Mouse (Mus musculus) MEL (cell line): Measurements from ENCODE around the gene Acp2. TPM values are rescaled to one million over a fixed set of nuclear protein-coding genes. Genes with fewer than 3 reads are reported as not detected.

ENCODE experiments used
- DNase-seq: peaks from one replicate; pipeline ENCODE4 v3.0.0; 2011; ENCODE audit warnings: low read depth, low spot score
- H3K27ac ChIP-seq: 2 replicates; pipeline ENCODE4 v1.5.1; 2012; ENCODE audit warnings: low read depth, mild to moderate bottlenecking, control low read depth, low read length, moderate library complexity; ENCODE audit not compliant: control insufficient read depth
- H3K27me3 ChIP-seq, 2 experiments: fragments of 150-350 bp in 1 of 2; sonication (generic) in 1 of 2; 2 replicates each; pipeline ENCODE4 v1.6.1; 2012; ENCODE audit warnings: low read length in 2 of 2, mild to moderate bottlenecking in 2 of 2, improper control_type of control experiment in 1 of 2, moderate library complexity in 1 of 2; ENCODE audit not compliant: insufficient read depth in 2 of 2, control insufficient read depth in 1 of 2
- H3K36me3 ChIP-seq, 2 experiments: 2 replicates each; pipeline ENCODE4 v1.6.1; 2012 to 2014; ENCODE audit warnings: low read length in 2 of 2, improper control_type of control experiment in 1 of 2, inconsistent platforms in 1 of 2, mild to moderate bottlenecking in 1 of 2; ENCODE audit not compliant: insufficient read depth in 2 of 2, control insufficient read depth in 1 of 2
- H3K4me1 ChIP-seq, 2 experiments: fragments of 150-350 bp in 1 of 2; sonication (generic) in 1 of 2; 2 replicates each; pipeline ENCODE4 v1.6.1; 2012; ENCODE audit warnings: low read length in 2 of 2, improper control_type of control experiment in 1 of 2, mild to moderate bottlenecking in 1 of 2; ENCODE audit not compliant: insufficient read depth in 2 of 2, control insufficient read depth in 1 of 2
- H3K4me3 ChIP-seq, 2 experiments: fragments of 150-350 bp in 1 of 2; sonication (generic) in 1 of 2; 2 replicates each; pipeline ENCODE4 v1.5.1; 2012; ENCODE audit warnings: low read depth in 2 of 2, low read length in 2 of 2, mild to moderate bottlenecking in 2 of 2, moderate library complexity in 2 of 2, control low read depth in 1 of 2, improper control_type of control experiment in 1 of 2; ENCODE audit not compliant: control insufficient read depth in 1 of 2, insufficient read depth in 1 of 2
- H3K79me2 ChIP-seq: 2 replicates; pipeline ENCODE4 v1.6.1; 2012; ENCODE audit warnings: mild to moderate bottlenecking, low read length, moderate library complexity; ENCODE audit not compliant: control insufficient read depth, poor library complexity, insufficient read depth
- H3K9ac ChIP-seq: 2 replicates; pipeline ENCODE4 v1.6.1; 2012; ENCODE audit warnings: low read depth, mild to moderate bottlenecking, control low read depth, low read length, moderate library complexity; ENCODE audit not compliant: control insufficient read depth, poor library complexity, severe bottlenecking
- H3K9me3 ChIP-seq: fragments of 150-350 bp; sonication (generic); replicated peaks from 2 replicates; pipeline ENCODE4 v1.6.1; 2012; ENCODE audit warnings: mild to moderate bottlenecking, low read length, improper control_type of control experiment, moderate library complexity; ENCODE audit not compliant: insufficient read depth
- BHLHE40 ChIP-seq: IDR thresholded peaks from 2 replicates; pipeline ENCODE4 v1.6.1; 2012; ENCODE audit warnings: low read depth, mild to moderate bottlenecking, inconsistent platforms, low read length, improper control_type of control experiment, borderline replicate concordance
- CTCF ChIP-seq, 3 experiments: IDR thresholded peaks in 2 of 3; conservative IDR thresholded peaks in 1 of 3; 2 replicates each; pipeline ENCODE4 v1.5.1; 2011 to 2012; ENCODE audit warnings: low read length in 3 of 3, low read depth in 2 of 3, mild to moderate bottlenecking in 2 of 3, improper control_type of control experiment in 1 of 3, inconsistent platforms in 1 of 3, mixed read lengths in 1 of 3, moderate library complexity in 1 of 3; ENCODE audit not compliant: control insufficient read depth in 1 of 3, insufficient read depth in 1 of 3, poor library complexity in 1 of 3, severe bottlenecking in 1 of 3
- ELF1 ChIP-seq: IDR thresholded peaks from 2 replicates; pipeline ENCODE4 v1.6.1; 2014; ENCODE audit warnings: low read depth, mild to moderate bottlenecking, inconsistent platforms, low read length, improper control_type of control experiment, moderate library complexity
- EP300 ChIP-seq, 2 experiments: IDR thresholded peaks; 2 replicates each; pipeline ENCODE4 v1.6.1; 2011; ENCODE audit warnings: improper control_type of control experiment in 2 of 2, low read length in 2 of 2, low read depth in 1 of 2, mild to moderate bottlenecking in 1 of 2
- ETS1 ChIP-seq: IDR thresholded peaks from 2 replicates; pipeline ENCODE4 v1.6.1; 2012; ENCODE audit warnings: low read depth, mild to moderate bottlenecking, inconsistent platforms, low read length, improper control_type of control experiment, moderate library complexity
- GATA1 ChIP-seq: IDR thresholded peaks from 2 replicates; pipeline ENCODE4 v1.6.1; 2011; ENCODE audit warnings: low read depth, low read length, improper control_type of control experiment
- HCFC1 ChIP-seq: IDR thresholded peaks from 2 replicates; pipeline ENCODE4 v1.6.1; 2012; ENCODE audit warnings: low read depth, mild to moderate bottlenecking, inconsistent platforms, low read length, improper control_type of control experiment, moderate library complexity
- MAFK ChIP-seq: IDR thresholded peaks from 2 replicates; pipeline ENCODE4 v1.6.1; 2011; ENCODE audit warnings: low read depth, mild to moderate bottlenecking, low read length, improper control_type of control experiment, borderline replicate concordance
- MAZ ChIP-seq: IDR thresholded peaks from 2 replicates; pipeline ENCODE4 v1.6.1; 2012; ENCODE audit warnings: low read depth, mild to moderate bottlenecking, inconsistent platforms, low read length, improper control_type of control experiment
- MEF2A ChIP-seq: IDR thresholded peaks from 2 replicates; pipeline ENCODE4 v1.6.1; 2014; ENCODE audit warnings: low read depth, mild to moderate bottlenecking, inconsistent platforms, low read length, improper control_type of control experiment; ENCODE audit not compliant: poor library complexity, insufficient replicate concordance, severe bottlenecking; ENCODE audit errors: extremely low read depth
- POLR2A ChIP-seq, 2 experiments: IDR thresholded peaks; 2 replicates each; pipeline ENCODE4 v1.6.1; 2011 to 2012; ENCODE audit warnings: low read length in 2 of 2, mild to moderate bottlenecking in 2 of 2, control low read depth in 1 of 2, improper control_type of control experiment in 1 of 2, low read depth in 1 of 2, moderate library complexity in 1 of 2; ENCODE audit not compliant: control insufficient read depth in 1 of 2, insufficient read depth in 1 of 2, poor library complexity in 1 of 2
- POLR2AphosphoS2 ChIP-seq: IDR thresholded peaks from 2 replicates; pipeline ENCODE4 v1.6.1; 2011; ENCODE audit warnings: low read length, improper control_type of control experiment
- POLR2AphosphoS5 ChIP-seq: IDR thresholded peaks from 2 replicates; pipeline ENCODE4 v1.6.1; 2012; ENCODE audit warnings: low read depth, borderline replicate concordance, mild to moderate bottlenecking, inconsistent platforms, low read length, moderate library complexity, mixed read lengths
- RCOR1 ChIP-seq: IDR thresholded peaks from 2 replicates; pipeline ENCODE4 v1.6.1; 2012; ENCODE audit warnings: low read depth, mild to moderate bottlenecking, inconsistent platforms, low read length, improper control_type of control experiment
- SIN3A ChIP-seq: IDR thresholded peaks from 2 replicates; pipeline ENCODE4 v1.6.1; 2012; ENCODE audit warnings: low read length, improper control_type of control experiment, inconsistent platforms
- TAL1 ChIP-seq: IDR thresholded peaks from 2 replicates; pipeline ENCODE4 v1.6.1; 2012; ENCODE audit warnings: mild to moderate bottlenecking, inconsistent platforms, low read length, moderate library complexity, mixed read lengths
- TCF12 ChIP-seq: IDR thresholded peaks from 2 replicates; pipeline ENCODE4 v1.6.1; 2014; ENCODE audit warnings: low read depth, mild to moderate bottlenecking, inconsistent platforms, low read length, improper control_type of control experiment, moderate library complexity
- ZNF384 ChIP-seq: IDR thresholded peaks from 2 replicates; pipeline ENCODE4 v1.6.1; 2012; ENCODE audit warnings: low read depth, mild to moderate bottlenecking, inconsistent platforms, low read length, improper control_type of control experiment
- polyA plus RNA-seq, 2 experiments: library from polyadenylated mRNA; stranded (reverse) in 1 of 2; unstranded in 1 of 2; fragments of >175 nt in 1 of 2; fragments of >200 nt in 1 of 2; gene quantifications; 2 replicates each; pipeline versions ENCODE4 v1.2.1 to v1.2.4; 2012; ENCODE audit warnings: low replicate concordance in 2 of 2, low read depth in 1 of 2; ENCODE audit not compliant: insufficient read length in 2 of 2, insufficient read depth in 1 of 2, missing spikeins in 1 of 2
- total RNA-seq: library from RNA; depleted of rRNA; stranded (reverse); fragments of 300-350 nt; gene quantifications from 2 replicates; pipeline ENCODE4 v1.2.3, GENCODE M21; 2012

Gene Acp2
- total and polyA plus RNA-seq, 3 experiments, result 7.3 to 11.3 TPM; not detected in 1

DNA sequence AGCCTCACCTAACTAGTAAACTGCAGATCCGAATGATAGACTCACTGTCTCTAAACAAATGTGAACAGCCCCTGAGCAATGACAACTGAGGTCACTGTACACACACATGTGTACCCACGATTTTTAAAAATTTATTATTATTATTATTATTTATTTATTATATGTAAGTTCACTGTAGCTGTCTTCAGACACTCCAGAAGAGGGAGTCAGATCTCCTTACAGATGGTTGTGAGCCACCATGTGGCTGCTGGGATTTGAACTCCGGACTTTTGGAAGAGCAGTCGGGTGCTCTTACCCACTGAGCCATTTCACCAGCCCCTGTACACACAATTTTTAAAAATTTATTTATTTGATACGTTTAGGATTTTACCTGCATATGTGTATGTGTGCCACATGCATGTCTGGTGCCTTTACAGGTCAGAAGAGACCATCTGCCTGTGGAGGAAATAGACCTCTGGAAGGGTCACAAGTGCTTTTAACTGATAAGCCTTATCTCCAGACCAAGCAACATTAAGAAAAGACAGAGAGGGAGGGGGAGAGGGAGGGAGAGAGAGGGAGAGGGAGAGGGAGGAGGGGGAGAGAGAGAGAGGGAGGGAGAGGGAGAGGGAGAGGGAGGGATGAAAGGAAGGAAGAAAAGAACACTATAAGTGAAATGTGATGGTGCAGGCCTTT, 42.0 kb downstream of the Acp2 start:
- Histone ChIP-seq H3K27ac (no peak overlapping the region), H3K27me3 (no peaks in the 10 kb centered on the region), H3K9ac (no peak overlapping the region), H3K4me3 (no peak overlapping the region), H3K36me3 (peaks cover 0 to 16% of the 10 kb centered on the region in 2 experiments; a peak in 2 of 4 replicates), H3K4me1 (peaks cover 13% of the 10 kb centered on the region in 2 experiments), H3K79me2 (no peaks in the 10 kb centered on the region), H3K9me3 (no peaks in the 10 kb centered on the region)
- DNase-seq, result peak; percentile 71
- TF ChIP-seq RCOR1, result peak; percentile 62
- TF ChIP-seq ETS1, result peak; percentile 77; the same call in 1 of the 2 replicates
- TF ChIP-seq CTCF (IDR thresholded peaks at IDR 0.05 in 2 of 3, conservative IDR thresholded peaks at IDR 0.05 in 1 of 3; ENCODE audit: control insufficient read depth in 1 of 3, insufficient read depth in 1 of 3, low read depth in 2 of 3, low read length in 3 of 3, poor library complexity in 1 of 3, severe bottlenecking in 1 of 3), result no peak
- TF ChIP-seq MEF2A, result peak; percentile 36; the same call in 1 of the 2 replicates
- no peak for TF ChIP-seq POLR2AphosphoS5
- TF ChIP-seq MAZ, result peak; percentile 99
- 0 out of 2 replicates have a peak, but pooled peaks have one; percentile 37 for TF ChIP-seq HCFC1
- peak; percentile 35; the same call in 1 of the 2 replicates for TF ChIP-seq BHLHE40
- TF ChIP-seq MAFK, result no peak
- peak; percentile 80 for TF ChIP-seq TAL1
- TF ChIP-seq TCF12, result peak; percentile 98
- peak; percentile 33; the same call in 1 of the 2 replicates for TF ChIP-seq ELF1
- peak; percentile 39 for TF ChIP-seq SIN3A
- 0 out of 2 replicates have a peak, but pooled peaks have one; percentile 26 for TF ChIP-seq ZNF384
- peak; percentile 85; the same call in 1 of the 2 replicates for TF ChIP-seq GATA1
- TF ChIP-seq POLR2AphosphoS2, result no peak
- peak; percentile 84 to 92 for TF ChIP-seq EP300 (IDR thresholded peaks at IDR 0.05; ENCODE audit: low read depth in 1 of 2, low read length in 2 of 2)

DNA sequence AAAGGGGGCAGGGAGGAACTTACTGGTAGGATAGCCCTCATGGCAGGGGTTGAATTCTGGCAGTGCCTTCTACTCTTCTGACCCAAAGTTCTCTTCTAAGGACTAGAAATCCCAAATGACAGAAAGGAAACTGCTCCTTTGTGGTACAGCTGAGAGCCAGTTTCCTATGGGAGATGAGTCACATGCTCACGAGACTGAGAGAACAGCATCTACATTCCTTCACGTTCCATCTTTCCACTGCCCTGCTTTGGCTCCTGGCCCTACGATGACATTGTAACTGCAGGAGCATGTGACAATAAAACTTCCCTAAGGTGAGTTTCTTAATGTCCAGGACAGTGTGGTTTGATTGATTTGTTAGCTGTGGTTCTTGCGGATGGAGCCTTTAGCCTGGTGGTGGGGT, 45.7 kb downstream of the Acp2 start:
- no peak for TF ChIP-seq MAFK
- no peak for TF ChIP-seq POLR2A (IDR thresholded peaks at IDR 0.05; ENCODE audit: control insufficient read depth in 1 of 2, insufficient read depth in 1 of 2, low read depth in 1 of 2, low read length in 2 of 2, poor library complexity in 1 of 2)
- TF ChIP-seq ZNF384, result no peak
- TF ChIP-seq MEF2A, result no peak
- TF ChIP-seq ELF1, result no peak
- DNase-seq, result no peak
- peaks cover 10 to 17% of the 10 kb centered on the region in 2 experiments for H3K4me1 ChIP-seq
- no peak overlapping the region for H3K9ac ChIP-seq
- no peaks in the 10 kb centered on the region for H3K9me3 ChIP-seq
- peaks cover 0 to 3% of the 10 kb centered on the region in 2 experiments; a peak in 1 of 4 replicates for H3K27me3 ChIP-seq
- no peaks in the 10 kb centered on the region for H3K79me2 ChIP-seq
- H3K4me3 ChIP-seq, result no peak overlapping the region
- H3K36me3 ChIP-seq, result peaks cover 0 to 18% of the 10 kb centered on the region in 2 experiments; a peak in 2 of 4 replicates
- no peak overlapping the region for H3K27ac ChIP-seq
